Mouse (Mus musculus) forebrain, embryonic 14.5 days (tissue): ENCODE data around the gene Rasl2-9. TPM values are rescaled to one million over a fixed set of nuclear protein-coding genes. Genes with fewer than 3 reads are reported as not detected.

Source experiments
- microRNA-seq: library from miRNA; unstranded; fragments of <30 nt; microRNA quantifications from one replicate; pipeline ENCODE4, GENCODE M21; 2016
- polyA plus RNA-seq: library from polyadenylated mRNA; unstranded; fragments of >200 nt; fragmentation: Nextera tagmentation; extraction: Ambion mirVana; gene quantifications from 2 replicates; pipeline ENCODE4 v1.2.1, GENCODE M21; 2014

The Rasl2-9 gene
- polyA plus RNA-seq, 1 experiment from 2014 or later, result 0.29 TPM

Small RNAs within 50 kb of the gene (microRNA-seq; reads per million reads assigned to microRNA genes)
- not detected for gene Gm26217

Other genes starting within 250 kb of the Rasl2-9 start
- 0.53 and 0.59 TPM in 2 replicates for gene Isoc2a, start 248.8 kb downstream of the Rasl2-9 start, polyA plus RNA-seq
- 0.33 and 0.44 TPM in 2 replicates for gene Gm36210, start 219.4 kb downstream of the Rasl2-9 start, polyA plus RNA-seq
- gene Zfp628, start 210.7 kb downstream of the Rasl2-9 start, polyA plus RNA-seq, result 3.6 and 3.8 TPM in 2 replicates
- gene Nat14, start 203.9 kb downstream of the Rasl2-9 start, polyA plus RNA-seq, result 9.8 and 17.7 TPM in 2 replicates
- gene Ssc5d, start 200.2 kb downstream of the Rasl2-9 start, polyA plus RNA-seq, result 0.23 and 0.41 TPM in 2 replicates
- gene Sbk2, start 161.5 kb downstream of the Rasl2-9 start, polyA plus RNA-seq, result not detected in 2 replicates
- gene Sbk3, start 154.8 kb downstream of the Rasl2-9 start, polyA plus RNA-seq, result 0.39 and 0.42 TPM in 2 replicates
- gene Zfp579, start 129.8 kb downstream of the Rasl2-9 start, polyA plus RNA-seq, result 37.9 and 52.9 TPM in 2 replicates
- 11.3 and 13.5 TPM in 2 replicates for gene Zfp524, start 111.5 kb downstream of the Rasl2-9 start, polyA plus RNA-seq
- 34.3 and 42.8 TPM in 2 replicates for gene Fiz1, start 111.3 kb downstream of the Rasl2-9 start, polyA plus RNA-seq
- gene Gm44973, start 110.5 kb downstream of the Rasl2-9 start, polyA plus RNA-seq, result 0.59 and 1.9 TPM in 2 replicates
- gene Zfp865, start 105.6 kb downstream of the Rasl2-9 start, polyA plus RNA-seq, result 5.4 and 5.9 TPM in 2 replicates
- gene Ccdc106, start 105.4 kb downstream of the Rasl2-9 start, polyA plus RNA-seq, result 36.1 and 45.5 TPM in 2 replicates
- not detected in 2 replicates for gene 4632433K11Rik, start 91.8 kb downstream of the Rasl2-9 start, polyA plus RNA-seq
- gene Zfp784, start 87.5 kb downstream of the Rasl2-9 start, polyA plus RNA-seq, result 6.2 and 6.3 TPM in 2 replicates
- 54.5 and 64.9 TPM in 2 replicates for gene Zfp580, start 74.4 kb downstream of the Rasl2-9 start, polyA plus RNA-seq
- gene U2af2, start 63.8 kb downstream of the Rasl2-9 start, polyA plus RNA-seq, result 124 and 133 TPM in 2 replicates
- gene Epn1, start 45.7 kb downstream of the Rasl2-9 start, polyA plus RNA-seq, result 71.3 and 89.0 TPM in 2 replicates
- gene Rfpl4, start 9.0 kb downstream of the Rasl2-9 start, polyA plus RNA-seq, result not detected in 2 replicates
- not detected in 2 replicates for gene Vmn1r55, start 23.7 kb upstream of the Rasl2-9 start, polyA plus RNA-seq
- not detected in 2 replicates for gene Vmn1r56, start 70.8 kb upstream of the Rasl2-9 start, polyA plus RNA-seq
- gene Vmn1r57, start 92.5 kb upstream of the Rasl2-9 start, polyA plus RNA-seq, result not detected in 2 replicates
- not detected in 2 replicates for gene Gm5065, start 224.6 kb upstream of the Rasl2-9 start, polyA plus RNA-seq
- not detected in 2 replicates for gene Nlrp2, start 225.1 kb upstream of the Rasl2-9 start, polyA plus RNA-seq